ENCODE assay signal across 25 mouse cellular contexts in the genomic region with DNA sequence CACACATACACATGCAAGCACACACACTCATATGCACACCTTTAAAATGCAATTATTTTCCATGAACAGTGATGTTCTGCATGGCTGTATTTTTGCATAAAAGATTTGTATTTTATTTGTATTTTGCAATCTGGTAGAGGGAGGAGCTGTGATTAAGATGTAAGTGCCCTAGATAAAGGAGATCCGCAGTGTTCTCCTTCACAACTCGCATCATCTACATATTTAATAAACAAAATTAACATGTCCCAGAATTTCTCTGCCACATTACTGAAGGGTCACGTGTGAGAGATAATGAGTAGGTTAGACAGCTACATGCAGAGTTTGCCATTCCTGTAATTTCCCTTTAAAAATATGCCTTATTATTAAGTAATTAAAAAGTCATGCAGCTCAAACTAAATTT. TPM values are rescaled to one million over a fixed set of nuclear protein-coding genes. Genes with fewer than 3 reads are reported as not detected.
DNase-seq lines count a peak whose midpoint lies in the region; ATAC-seq and TF ChIP-seq lines count a peak whose summit lies in the region.
"Had no signal": no experiment of that assay in that cellular context is flagged by ENCODE, and none has a peak within 500 bp of the region (broad histone marks: within the 10 kb centered on the region; RNA-seq: fewer than 3 reads in every experiment).

No protein-coding gene starts in this region.

- H3K4me2 ChIP-seq in midbrain, embryonic 15.5 days: no peak overlapping the region
- no peak overlapping the region for H3K4me2 ChIP-seq in midbrain, embryonic 16.5 days (ENCODE audit: low read length)
- H3K4me2 ChIP-seq in midbrain, embryonic 13.5 days (replicated peaks): no peak overlapping the region
- no peak overlapping the region for H3K4me2 ChIP-seq in midbrain, postnatal 0 days (ENCODE audit: low read depth, low read length, poor library complexity, severe bottlenecking)
- H3K4me2 ChIP-seq in midbrain, embryonic 14.5 days (ENCODE audit: low read length): no peak overlapping the region

- 86% methylated on average over 3 of the region's 3 CpGs for WGBS in midbrain, embryonic 15.5 days
- 89% methylated on average over 3 of the region's 3 CpGs for WGBS in midbrain, embryonic 10.5 days
- WGBS in midbrain, embryonic 16.5 days: 78% methylated on average over 3 of the region's 3 CpGs
- WGBS in midbrain, embryonic 13.5 days: 83% methylated on average over 3 of the region's 3 CpGs
- WGBS in midbrain, postnatal 0 days: 76% methylated on average over 3 of the region's 3 CpGs
- 87% methylated on average over 3 of the region's 3 CpGs for WGBS in midbrain, embryonic 14.5 days

- no peak for TF ChIP-seq CTCF in midbrain, postnatal 0 days (IDR thresholded peaks at IDR 0.05)

- ATAC-seq in midbrain, embryonic 15.5 days (replicated peaks): peak; percentile 55; the same call in 1 of the 2 replicates
- peak; percentile 56; the same call in 1 of the 2 replicates for ATAC-seq in midbrain, embryonic 16.5 days
- no peak for ATAC-seq in midbrain, embryonic 13.5 days
- ATAC-seq in midbrain, postnatal 0 days (ENCODE audit: low FRiP score): peak; percentile 34; the same call in 1 of the 2 replicates
- ATAC-seq in midbrain, embryonic 14.5 days (ENCODE audit: low FRiP score, low TSS enrichment): no peak
- ATAC-seq: activated CD4-positive, CD25-positive, alpha-beta regulatory T cell, adult 4 months; CD4-positive, CD25-positive, alpha-beta regulatory T cell, adult 4 months; Patski had no signal

- peaks cover 6% of the 10 kb centered on the region; the same call in 1 of the 2 replicates for H3K4me1 ChIP-seq in midbrain, embryonic 15.5 days
- H3K4me1 ChIP-seq in midbrain, embryonic 10.5 days: no peaks in the 10 kb centered on the region
- H3K4me1 ChIP-seq in midbrain, embryonic 16.5 days (ENCODE audit: control insufficient read depth, insufficient read depth, low read length): no peaks in the 10 kb centered on the region
- peaks cover 7% of the 10 kb centered on the region; the same call in 1 of the 2 replicates for H3K4me1 ChIP-seq in midbrain, embryonic 13.5 days (replicated peaks)
- no peaks in the 10 kb centered on the region for H3K4me1 ChIP-seq in midbrain, postnatal 0 days (ENCODE audit: insufficient read depth, low read length)
- peaks cover 4% of the 10 kb centered on the region; the same call in 1 of the 2 replicates for H3K4me1 ChIP-seq in midbrain, embryonic 14.5 days (ENCODE audit: control insufficient read depth, insufficient read depth, low read length)

- H3K4me3 ChIP-seq in midbrain, embryonic 15.5 days: no peak overlapping the region
- no peak overlapping the region for H3K4me3 ChIP-seq in midbrain, embryonic 10.5 days
- H3K4me3 ChIP-seq in midbrain, embryonic 16.5 days (ENCODE audit: low read depth, low read length): no peak overlapping the region
- no peak overlapping the region for H3K4me3 ChIP-seq in midbrain, embryonic 13.5 days (replicated peaks)
- no peak overlapping the region for H3K4me3 ChIP-seq in midbrain, postnatal 0 days (ENCODE audit: low read depth, low read length)
- H3K4me3 ChIP-seq in midbrain, embryonic 14.5 days (replicated peaks; ENCODE audit: low read depth, low read length): no peak overlapping the region

- no peak for DNase-seq in midbrain, embryonic 10.5 days (ENCODE audit: low spot score)
- no peak for DNase-seq in midbrain, postnatal 0 days (ENCODE audit: low spot score)
- DNase-seq in midbrain, embryonic 14.5 days: no peak
- DNase-seq: adrenal gland, adult 2 months; adrenal gland, adult 8-10 months; adrenal gland, postnatal 10 days; adrenal gland, postnatal 14 days; adrenal gland, postnatal 25 days; adrenal gland, postnatal 36 days; B cell, adult 2 months; cerebellum, adult 11 months; cerebellum, adult 11-12 months; cerebellum, adult 18-20 months had no signal

- H3K9me3 ChIP-seq in midbrain, embryonic 15.5 days: no peaks in the 10 kb centered on the region
- no peaks in the 10 kb centered on the region for H3K9me3 ChIP-seq in midbrain, embryonic 10.5 days (replicated peaks)
- H3K9me3 ChIP-seq in midbrain, embryonic 16.5 days (replicated peaks; ENCODE audit: control insufficient read depth, low read length, poor library complexity, severe bottlenecking): no peaks in the 10 kb centered on the region
- no peaks in the 10 kb centered on the region for H3K9me3 ChIP-seq in midbrain, embryonic 13.5 days
- no peaks in the 10 kb centered on the region for H3K9me3 ChIP-seq in midbrain, postnatal 0 days (ENCODE audit: low read length)
- no peaks in the 10 kb centered on the region for H3K9me3 ChIP-seq in midbrain, embryonic 14.5 days (ENCODE audit: control insufficient read depth, low read length)
- H3K9me3 ChIP-seq: G1E had no signal

- H3K27ac ChIP-seq in midbrain, embryonic 15.5 days: no peak overlapping the region
- no peak overlapping the region for H3K27ac ChIP-seq in midbrain, embryonic 10.5 days (replicated peaks)
- H3K27ac ChIP-seq in midbrain, embryonic 16.5 days (ENCODE audit: low read length): no peak overlapping the region
- H3K27ac ChIP-seq in midbrain, embryonic 13.5 days: no peak overlapping the region
- no peak overlapping the region for H3K27ac ChIP-seq in midbrain, postnatal 0 days (ENCODE audit: low read depth, low read length)
- no peak overlapping the region for H3K27ac ChIP-seq in midbrain, embryonic 14.5 days (replicated peaks; ENCODE audit: low read depth, low read length)

- H3K27me3 ChIP-seq in midbrain, embryonic 15.5 days (replicated peaks): no peaks in the 10 kb centered on the region
- no peaks in the 10 kb centered on the region for H3K27me3 ChIP-seq in midbrain, embryonic 10.5 days (ENCODE audit: low read depth, poor library complexity, severe bottlenecking)
- no peaks in the 10 kb centered on the region for H3K27me3 ChIP-seq in midbrain, embryonic 16.5 days (ENCODE audit: control insufficient read depth, insufficient read depth, low read depth, low read length)
- H3K27me3 ChIP-seq in midbrain, embryonic 13.5 days: no peaks in the 10 kb centered on the region
- no peaks in the 10 kb centered on the region for H3K27me3 ChIP-seq in midbrain, postnatal 0 days (ENCODE audit: insufficient read depth, low read length)
- H3K27me3 ChIP-seq in midbrain, embryonic 14.5 days (ENCODE audit: control insufficient read depth, insufficient read depth, low read length): no peaks in the 10 kb centered on the region
- H3K27me3 ChIP-seq: CH12.LX had no signal

- no peaks in the 10 kb centered on the region for H3K36me3 ChIP-seq in midbrain, embryonic 15.5 days (replicated peaks)
- H3K36me3 ChIP-seq in midbrain, embryonic 10.5 days: no peaks in the 10 kb centered on the region
- H3K36me3 ChIP-seq in midbrain, embryonic 16.5 days (ENCODE audit: control insufficient read depth, insufficient read depth, low read length): no peaks in the 10 kb centered on the region
- no peaks in the 10 kb centered on the region for H3K36me3 ChIP-seq in midbrain, embryonic 13.5 days
- H3K36me3 ChIP-seq in midbrain, postnatal 0 days (ENCODE audit: insufficient read depth, low read length): no peaks in the 10 kb centered on the region
- no peaks in the 10 kb centered on the region for H3K36me3 ChIP-seq in midbrain, embryonic 14.5 days (ENCODE audit: control insufficient read depth, insufficient read depth, low read length)
- H3K36me3 ChIP-seq: G1E had no signal

- no peak overlapping the region for H3K9ac ChIP-seq in midbrain, embryonic 15.5 days
- H3K9ac ChIP-seq in midbrain, embryonic 16.5 days (ENCODE audit: low read depth, low read length): no peak overlapping the region
- H3K9ac ChIP-seq in midbrain, embryonic 13.5 days (replicated peaks): no peak overlapping the region
- H3K9ac ChIP-seq in midbrain, postnatal 0 days (replicated peaks; ENCODE audit: low read length, poor library complexity, severe bottlenecking): no peak overlapping the region
- no peak overlapping the region for H3K9ac ChIP-seq in midbrain, embryonic 14.5 days (replicated peaks; ENCODE audit: low read length)

RNA-seq across cellular contexts. Expression of a gene that starts 46.3 kb away (rescaled TPM):
- polyA plus RNA-seq in midbrain, embryonic 15.5 days (2015; fragmentation: Nextera tagmentation; extraction: Ambion mirVana): not detected in 2 replicates
- not detected in 2 replicates for polyA plus RNA-seq in midbrain, embryonic 10.5 days (2016; fragmentation: Nextera tagmentation; extraction: Ambion mirVana)
- not detected in 2 replicates for polyA plus RNA-seq in midbrain, embryonic 16.5 days (2015; fragmentation: Nextera tagmentation; extraction: Ambion mirVana)
- not detected in 2 replicates for polyA plus RNA-seq in midbrain, embryonic 13.5 days (2015; fragmentation: Nextera tagmentation; extraction: Ambion mirVana)
- not detected in 2 replicates for total RNA-seq in midbrain, postnatal 0 days (2014; rRNA removed)
- polyA plus RNA-seq in midbrain, postnatal 0 days (2015; fragmentation: Nextera tagmentation; extraction: Ambion mirVana): not detected in 2 replicates
- polyA plus RNA-seq in midbrain, embryonic 14.5 days (2014; fragmentation: Nextera tagmentation; extraction: Ambion mirVana): not detected in 2 replicates
- total RNA-seq: adrenal gland, adult 18-20 months; adrenal gland, adult 2 months; adrenal gland, adult 8-10 months; adrenal gland, postnatal 10 days; adrenal gland, postnatal 14 days; adrenal gland, postnatal 25 days; adrenal gland, postnatal 36 days; adrenal gland, postnatal 4 days; CH12.LX; MEL had no signal
- polyA plus RNA-seq: activated CD4-positive, CD25-positive, alpha-beta regulatory T cell, adult 4 months; adrenal gland, adult 2 months; brain, embryonic 14.5 days; CD4-positive, CD25-positive, alpha-beta regulatory T cell, adult 4 months; G1E; Patski had no signal

Comparison
In these comparisons a context has a peak if more than half of its experiments do, and no peak if none do; other contexts are left out.
1. ATAC-seq: peak in midbrain, embryonic 15.5 days (single experiment), midbrain, embryonic 16.5 days (single experiment) and midbrain, postnatal 0 days (single experiment); none in midbrain, embryonic 13.5 days (single experiment) and midbrain, embryonic 14.5 days (single experiment).